Mouse (Mus musculus) stomach, embryonic 15.5 days (tissue): ENCODE measurements at regions not wholly inside any gene's neighbourhood (a gene's known extent, or its start where the extent isn't known, plus 50 kb on each side); places are given as distances from the start of the nearest gene placed in this dataset.

Source experiments
- ATAC-seq: fragments of 200-750 bp; cut with Nextera tagmentation; 2 replicates; pipeline ENCODE4 v1.8.0; 2017; ENCODE audit warnings: low read depth, moderate number of reproducible peaks, moderate TSS enrichment; ENCODE audit not compliant: insufficient read depth, low FRiP score
- H3K27ac ChIP-seq: fragments of 300-500 bp; sonication (generic); 2 replicates; pipeline ENCODE4 v1.5.1; 2015; ENCODE audit warnings: mild to moderate bottlenecking, inconsistent platforms
- H3K27me3 ChIP-seq: fragments of 300-500 bp; sonication (generic); replicated peaks from 2 replicates; pipeline ENCODE4 v1.6.1; 2015; ENCODE audit warnings: inconsistent platforms
- H3K36me3 ChIP-seq: fragments of 300-500 bp; sonication (generic); 2 replicates; pipeline ENCODE4 v1.6.1; 2015; ENCODE audit warnings: inconsistent platforms
- H3K4me1 ChIP-seq: fragments of 300-500 bp; sonication (generic); 2 replicates; pipeline ENCODE4 v1.6.1; 2015; ENCODE audit warnings: inconsistent platforms
- H3K4me2 ChIP-seq: fragments of 300-500 bp; sonication (generic); 2 replicates; pipeline ENCODE4 v1.6.1; 2015; ENCODE audit warnings: mild to moderate bottlenecking, inconsistent platforms
- H3K4me3 ChIP-seq: fragments of 300-500 bp; sonication (generic); replicated peaks from 2 replicates; pipeline ENCODE4 v1.5.1; 2015; ENCODE audit warnings: inconsistent platforms
- H3K9ac ChIP-seq: fragments of 300-500 bp; sonication (generic); 2 replicates; pipeline ENCODE4 v1.6.1; 2015; ENCODE audit warnings: inconsistent platforms
- H3K9me3 ChIP-seq: fragments of 300-500 bp; sonication (generic); 2 replicates; pipeline ENCODE4 v1.6.1; 2016; ENCODE audit warnings: inconsistent platforms
- WGBS: fragments of 180-500 bp; shearing (Covaris S2); methylation state at CpG from one replicate; pipeline ENCODE4 v1.1.7; 2015; 5-methylcytosine and 5-hydroxymethylcytosine counted together

- WGBS: 32% methylated on average over 1 of the region's 1 CpGs
- Histone ChIP-seq H3K4me1 (no peaks in the 10 kb centered on the region), H3K36me3 (no peaks in the 10 kb centered on the region), H3K27ac (no peak overlapping the region; the same call in 1 of the 2 replicates), H3K4me2 (no peak overlapping the region), H3K27me3 (no peaks in the 10 kb centered on the region), H3K9me3 (no peaks in the 10 kb centered on the region), H3K9ac (no peak overlapping the region), H3K4me3 (no peak overlapping the region)
- ATAC-seq: no peak
Measured at GRCm38 (mm10) chr4:5206394-5207099, 413.4 kb upstream of the Impad1 start.

DNA sequence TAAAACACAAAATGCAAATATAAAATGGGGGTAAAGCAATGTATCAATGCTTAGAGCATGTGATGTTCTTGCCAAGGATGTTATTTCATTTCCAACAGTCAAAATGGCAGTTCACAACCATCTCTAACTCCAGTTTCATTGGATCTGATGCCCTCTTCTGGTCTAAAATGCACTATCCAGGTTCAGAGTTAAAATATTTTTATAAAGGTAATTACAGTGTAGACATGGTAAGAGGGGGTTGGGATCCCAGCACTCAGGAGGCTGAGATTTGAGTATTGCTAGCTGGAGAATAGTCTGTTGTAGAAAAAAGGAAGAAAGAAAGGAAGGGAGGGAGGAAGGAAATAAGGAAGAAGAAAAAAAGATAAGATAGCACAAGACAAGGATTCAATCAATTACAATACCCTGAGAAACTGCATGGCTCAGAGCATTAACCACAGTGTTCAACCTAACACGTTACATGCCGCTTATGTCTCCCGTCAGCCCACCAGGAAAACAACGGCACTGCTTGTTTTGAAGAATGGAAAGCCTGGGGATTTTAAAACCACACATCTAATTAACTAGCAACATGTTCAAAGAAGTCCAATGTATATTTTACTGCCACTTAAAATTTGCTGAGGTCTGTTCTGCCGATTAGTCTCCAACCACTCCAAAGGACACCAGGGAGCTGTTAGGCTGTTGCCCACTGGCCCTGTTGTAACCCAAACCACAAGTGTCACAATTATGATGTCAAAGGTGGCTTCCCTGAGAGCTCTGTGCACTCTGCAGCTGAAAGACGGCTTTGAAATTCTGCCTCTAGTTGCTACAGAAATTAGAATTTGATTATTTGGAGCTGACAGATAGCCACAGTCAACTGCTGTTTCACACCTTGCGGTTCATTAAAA is 412.4 kb upstream of the Impad1 start:
- Histone ChIP-seq H3K36me3 (no peaks in the 10 kb centered on the region), H3K4me2 (no peak overlapping the region), H3K9me3 (no peaks in the 10 kb centered on the region), H3K4me3 (no peak overlapping the region), H3K9ac (no peak overlapping the region), H3K27ac (no peak overlapping the region), H3K27me3 (no peaks in the 10 kb centered on the region), H3K4me1 (no peaks in the 10 kb centered on the region)
- no peak for ATAC-seq
- 69% methylated on average over 7 of the region's 7 CpGs for WGBS

DNA sequence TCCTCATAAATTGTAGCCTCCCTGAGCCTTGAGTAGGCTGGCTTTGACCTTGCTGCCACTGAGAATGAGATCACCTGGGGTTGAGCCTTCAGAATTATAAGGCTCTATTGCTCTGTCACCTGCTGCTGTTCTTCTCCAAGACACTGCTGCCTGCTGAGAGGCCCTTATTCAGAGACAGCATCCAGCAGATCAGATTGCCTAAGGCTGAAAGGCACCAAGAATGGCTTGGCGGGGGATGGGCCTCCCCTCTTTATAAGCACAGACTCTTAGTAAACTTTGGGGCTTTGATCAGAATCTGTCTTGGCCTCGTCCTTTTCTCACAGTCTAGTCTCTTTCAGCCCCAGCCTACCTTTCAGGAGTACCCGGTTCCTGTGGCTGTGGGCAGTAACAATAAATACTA is 401.1 kb upstream of the Impad1 start:
- H3K9me3 ChIP-seq: no peaks in the 10 kb centered on the region
- no peak for ATAC-seq

DNA sequence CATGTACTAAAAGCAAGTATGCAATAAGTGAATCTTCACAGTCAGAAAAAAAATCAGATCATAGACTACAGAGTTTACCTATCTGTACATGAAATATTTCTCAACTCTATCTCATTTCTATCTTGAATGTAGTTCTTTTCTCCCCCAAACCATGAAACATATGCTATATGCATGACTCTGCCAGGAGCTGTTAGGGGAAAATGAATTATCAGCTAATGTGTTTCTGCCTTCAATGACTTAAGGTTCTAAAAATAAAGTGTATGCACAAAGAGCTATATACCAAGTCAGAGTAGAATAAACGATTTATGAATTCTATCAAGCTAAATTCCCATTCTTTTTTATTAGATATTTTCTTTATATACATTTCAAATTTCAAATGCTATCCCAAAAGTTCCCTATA is 388.4 kb upstream of the Impad1 start:
- no peaks in the 10 kb centered on the region for H3K36me3 ChIP-seq
- H3K9ac ChIP-seq: no peak overlapping the region
- H3K4me3 ChIP-seq: no peak overlapping the region
- H3K4me2 ChIP-seq: no peak overlapping the region
- no peak for ATAC-seq
- H3K27ac ChIP-seq: no peak overlapping the region
- H3K4me1 ChIP-seq: no peaks in the 10 kb centered on the region
- H3K9me3 ChIP-seq: no peaks in the 10 kb centered on the region
- no peaks in the 10 kb centered on the region for H3K27me3 ChIP-seq
- 47% methylated on average over 1 of the region's 1 CpGs for WGBS

More for the DNA sequence above, 401.1 kb upstream of the Impad1 start:
- no peaks in the 10 kb centered on the region for H3K36me3 ChIP-seq
- no peak overlapping the region for H3K4me3 ChIP-seq
- H3K9ac ChIP-seq: no peak overlapping the region
- no peak overlapping the region for H3K4me2 ChIP-seq
- 70% methylated on average over 3 of the region's 3 CpGs for WGBS
- H3K27ac ChIP-seq: no peak overlapping the region
- no peaks in the 10 kb centered on the region for H3K4me1 ChIP-seq
- H3K27me3 ChIP-seq: no peaks in the 10 kb centered on the region

GRCm38 (mm10) chr4:5178991-5179693 is 386.0 kb upstream of the Impad1 start:
- Histone ChIP-seq H3K9me3 (no peaks in the 10 kb centered on the region), H3K4me3 (no peak overlapping the region), H3K9ac (no peak overlapping the region), H3K36me3 (no peaks in the 10 kb centered on the region), H3K4me1 (no peaks in the 10 kb centered on the region), H3K27ac (no peak overlapping the region), H3K4me2 (no peak overlapping the region), H3K27me3 (no peaks in the 10 kb centered on the region)
- 74% methylated on average over 11 of the region's 11 CpGs for WGBS
- ATAC-seq: no peak

GRCm38 (mm10) chr4:5165263-5165662 is 372.1 kb upstream of the Impad1 start:
- Histone ChIP-seq H3K27ac (no peak overlapping the region), H3K27me3 (no peaks in the 10 kb centered on the region), H3K36me3 (no peaks in the 10 kb centered on the region), H3K4me3 (no peak overlapping the region), H3K4me2 (no peak overlapping the region), H3K9ac (no peak overlapping the region), H3K4me1 (no peaks in the 10 kb centered on the region), H3K9me3 (no peaks in the 10 kb centered on the region)
- no peak for ATAC-seq
- 73% methylated on average over 1 of the region's 1 CpGs for WGBS

GRCm38 (mm10) chr4:5160931-5161330 is 367.8 kb upstream of the Impad1 start:
- WGBS: 66% methylated on average over 1 of the region's 1 CpGs
- H3K27me3 ChIP-seq: no peaks in the 10 kb centered on the region
- H3K9me3 ChIP-seq: no peaks in the 10 kb centered on the region
- H3K4me3 ChIP-seq: no peak overlapping the region
- no peaks in the 10 kb centered on the region for H3K4me1 ChIP-seq
- H3K27ac ChIP-seq: no peak overlapping the region
- no peaks in the 10 kb centered on the region for H3K36me3 ChIP-seq
- H3K4me2 ChIP-seq: no peak overlapping the region
- ATAC-seq: no peak
- no peak overlapping the region for H3K9ac ChIP-seq

- no peak overlapping the region for H3K27ac ChIP-seq
- peak; percentile 47; the same call in 1 of the 2 replicates for ATAC-seq
- WGBS: 22% methylated on average over 3 of the region's 3 CpGs
Measured at GRCm38 (mm10) chr4:5130726-5131125, 337.6 kb upstream of the Impad1 start.

DNA sequence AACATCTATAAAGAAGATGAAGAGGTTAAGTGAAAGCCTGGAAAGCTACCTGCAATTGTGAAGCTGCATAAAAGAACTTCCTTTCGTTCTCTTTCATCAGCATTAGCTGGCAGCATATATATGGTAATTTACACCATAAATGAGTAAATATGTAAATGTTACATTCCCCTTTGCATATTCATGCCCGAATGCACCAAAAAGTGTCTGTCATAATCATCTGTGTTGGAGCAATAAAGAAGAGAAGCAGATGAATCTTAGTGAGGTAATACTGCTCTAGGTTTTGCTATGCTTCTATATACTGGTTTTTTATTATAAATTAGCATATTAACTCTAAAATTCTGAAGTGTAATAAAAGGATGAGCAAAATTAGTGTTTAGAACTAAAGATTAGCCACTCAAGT is 332.9 kb upstream of the Impad1 start:
- H3K27ac ChIP-seq: no peak overlapping the region
- whole genome bisulfite sequencing: 88% methylated on average over 2 of the region's 2 CpGs
- no peaks in the 10 kb centered on the region for H3K4me1 ChIP-seq
- H3K36me3 ChIP-seq: no peaks in the 10 kb centered on the region
- H3K27me3 ChIP-seq: no peaks in the 10 kb centered on the region
- H3K4me2 ChIP-seq: no peak overlapping the region
- no peak overlapping the region for H3K4me3 ChIP-seq
- no peak overlapping the region for H3K9ac ChIP-seq
- ATAC-seq: no peak
- no peaks in the 10 kb centered on the region for H3K9me3 ChIP-seq

More at GRCm38 (mm10) chr4:5130726-5131125, 337.6 kb upstream of the Impad1 start:
- Histone ChIP-seq H3K4me2 (no peak overlapping the region), H3K4me1 (no peaks in the 10 kb centered on the region), H3K9me3 (no peaks in the 10 kb centered on the region), H3K36me3 (no peaks in the 10 kb centered on the region), H3K4me3 (no peak overlapping the region), H3K9ac (no peak overlapping the region), H3K27me3 (no peaks in the 10 kb centered on the region)

DNA sequence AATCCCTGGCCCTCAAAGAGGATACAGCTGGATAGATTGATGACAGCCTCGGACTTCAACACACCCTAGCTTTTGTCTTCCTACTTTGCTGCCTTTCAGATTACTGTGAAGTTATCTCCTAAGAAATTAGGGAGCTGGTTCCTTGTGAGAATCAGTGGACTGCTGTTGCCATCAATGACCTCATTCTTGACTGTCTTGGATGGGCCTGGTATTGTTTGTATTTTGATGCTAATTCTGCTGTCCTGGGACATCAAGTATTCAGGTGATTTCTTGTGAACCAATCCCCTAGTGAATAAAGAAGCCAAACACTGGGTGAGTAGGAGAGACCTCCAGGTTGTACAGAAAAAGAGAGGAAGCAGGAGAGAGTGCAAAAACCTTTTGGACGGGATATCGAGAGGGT is 305.3 kb upstream of the Impad1 start:
- 89% methylated on average over 3 of the region's 3 CpGs for WGBS
- Histone ChIP-seq H3K36me3 (no peaks in the 10 kb centered on the region), H3K9me3 (no peaks in the 10 kb centered on the region), H3K4me2 (no peak overlapping the region), H3K4me3 (no peak overlapping the region), H3K27me3 (no peaks in the 10 kb centered on the region), H3K27ac (no peak overlapping the region), H3K9ac (no peak overlapping the region), H3K4me1 (no peaks in the 10 kb centered on the region)
- ATAC-seq: no peak

DNA sequence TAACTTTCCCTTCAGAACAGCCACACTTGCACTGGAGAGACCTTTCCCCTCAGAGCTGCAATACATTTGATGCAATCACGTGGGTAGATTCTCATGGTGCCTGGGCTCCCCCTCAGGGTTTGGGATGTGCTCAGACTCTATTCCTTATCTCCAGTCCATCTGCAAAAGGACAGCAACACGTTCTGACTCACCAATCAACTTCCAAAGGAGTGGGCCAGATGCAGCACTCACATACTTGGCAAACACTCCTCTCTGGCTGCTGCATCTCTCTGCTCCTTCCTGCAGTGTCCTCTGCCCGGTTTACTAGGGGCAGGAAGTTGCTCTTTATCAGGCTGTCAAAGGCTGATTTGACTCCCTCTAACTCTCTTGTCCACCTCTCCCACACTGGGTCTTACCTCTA is 285.6 kb upstream of the Impad1 start:
- ATAC-seq: no peak
- Histone ChIP-seq H3K4me1 (no peaks in the 10 kb centered on the region), H3K36me3 (no peaks in the 10 kb centered on the region), H3K27me3 (no peaks in the 10 kb centered on the region), H3K9me3 (no peaks in the 10 kb centered on the region), H3K4me3 (no peak overlapping the region), H3K4me2 (no peak overlapping the region), H3K9ac (no peak overlapping the region), H3K27ac (no peak overlapping the region)
- 19% methylated on average over 3 of the region's 3 CpGs for WGBS

DNA sequence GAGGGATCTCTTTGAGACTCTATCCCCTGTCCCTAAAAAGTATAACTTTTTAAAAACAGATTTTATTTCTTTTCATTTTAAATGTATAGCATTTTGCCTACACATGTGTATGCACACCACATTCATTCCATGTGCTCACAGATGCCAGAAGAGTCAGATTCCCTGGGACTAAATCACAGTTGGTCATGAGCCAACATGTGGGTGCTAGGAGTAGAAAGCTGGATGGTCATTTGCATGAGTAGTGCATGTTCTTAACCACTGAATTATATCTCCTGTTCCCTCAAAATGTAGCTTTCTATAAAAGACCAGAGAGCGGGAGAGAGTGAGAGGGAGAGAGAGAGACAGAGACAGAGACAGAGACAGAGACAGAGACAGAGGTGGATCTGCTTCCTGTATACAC is 281.6 kb upstream of the Impad1 start:
- ATAC-seq: no peak
- H3K27me3 ChIP-seq: no peaks in the 10 kb centered on the region
- H3K4me3 ChIP-seq: no peak overlapping the region
- no peaks in the 10 kb centered on the region for H3K9me3 ChIP-seq
- H3K4me2 ChIP-seq: no peak overlapping the region
- H3K27ac ChIP-seq: no peak overlapping the region
- H3K9ac ChIP-seq: no peak overlapping the region
- 100% methylated on average over 1 of the region's 1 CpGs for WGBS
- H3K36me3 ChIP-seq: no peaks in the 10 kb centered on the region
- no peaks in the 10 kb centered on the region for H3K4me1 ChIP-seq
